Comparison of ENCODE assay signal across 25 mouse cellular contexts in the genomic region with DNA sequence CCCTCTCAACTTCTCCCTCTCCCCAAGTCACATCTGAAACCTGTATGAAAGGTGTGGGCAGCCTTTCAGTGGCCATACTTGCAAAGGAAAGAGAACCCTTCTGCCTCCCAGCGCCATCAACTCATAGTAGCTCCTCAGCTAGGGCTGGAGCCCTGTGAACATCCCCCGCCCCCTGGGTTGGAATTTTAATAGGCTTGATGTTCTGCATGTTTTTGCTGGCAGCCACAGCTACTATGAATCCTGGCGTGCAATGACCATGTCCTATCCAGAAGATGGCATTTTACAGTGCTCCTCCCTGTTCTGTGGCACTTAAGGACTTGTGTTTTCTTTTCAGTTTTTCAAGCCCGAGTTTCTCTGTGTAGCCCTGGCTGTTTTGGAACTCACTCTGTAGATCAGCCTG.
DNase-seq lines count a peak whose midpoint lies in the region; ATAC-seq and TF ChIP-seq lines count a peak whose summit lies in the region.
"Had no signal": no experiment of that assay in that cellular context is flagged by ENCODE, and none has a peak within 500 bp of the region (broad histone marks: within the 10 kb centered on the region; RNA-seq: fewer than 3 reads in every experiment).

No protein-coding gene starts in this region.

- no peaks in the 10 kb centered on the region for H3K36me3 ChIP-seq in heart, embryonic 14.5 days (ENCODE audit: control insufficient read depth, insufficient read depth, low read length)
- no peaks in the 10 kb centered on the region for H3K36me3 ChIP-seq in heart, embryonic 10.5 days
- H3K36me3 ChIP-seq in kidney, adult 2 months (ENCODE audit: control insufficient read depth, insufficient read depth, low read length) = no peaks in the 10 kb centered on the region
- no peaks in the 10 kb centered on the region for H3K36me3 ChIP-seq in kidney, embryonic 16.5 days (ENCODE audit: insufficient read depth, low read length)
- H3K36me3 ChIP-seq: embryonic facial prominence, embryonic 12.5 days; forebrain, embryonic 15.5 days; limb, embryonic 12.5 days; liver, embryonic 15.5 days; midbrain, embryonic 15.5 days; stomach, embryonic 15.5 days had no signal

- H3K4me2 ChIP-seq in heart, embryonic 14.5 days (ENCODE audit: low read length) = no peak overlapping the region
- H3K4me2 ChIP-seq in kidney, embryonic 16.5 days (replicated peaks; ENCODE audit: low read depth, low read length) = no peak overlapping the region
- H3K4me2 ChIP-seq: embryonic facial prominence, embryonic 12.5 days; forebrain, embryonic 15.5 days; hindbrain, embryonic 14.5 days; limb, embryonic 12.5 days; liver, embryonic 15.5 days; lung, embryonic 14.5 days; midbrain, embryonic 15.5 days; stomach, embryonic 15.5 days had no signal

- POLR2A ChIA-PET in Patski (lab: Charles Lee) = interaction anchor here (0.5 kb wide), 1 partner anchor 249 kb away, joined by 3 read pairs; no protein-coding TSS in a partner anchor

- peaks cover 4 to 29% of the 10 kb centered on the region in 2 experiments for H3K4me1 ChIP-seq in heart, embryonic 14.5 days (ENCODE audit: control insufficient read depth in 2 of 2, insufficient read depth in 2 of 2, low read length in 2 of 2)
- peaks cover 18% of the 10 kb centered on the region; the same call in 1 of the 2 replicates for H3K4me1 ChIP-seq in heart, embryonic 10.5 days
- H3K4me1 ChIP-seq in kidney, adult 2 months (ENCODE audit: control insufficient read depth, insufficient read depth, low read length) = peaks cover 15% of the 10 kb centered on the region; the same call in 1 of the 2 replicates
- H3K4me1 ChIP-seq in kidney, embryonic 16.5 days (ENCODE audit: insufficient read depth, low read length) = no peaks in the 10 kb centered on the region
- H3K4me1 ChIP-seq: embryonic facial prominence, embryonic 12.5 days; forebrain, embryonic 15.5 days; limb, embryonic 12.5 days; midbrain, embryonic 15.5 days; stomach, embryonic 15.5 days had no signal

- no peak overlapping the region for H3K4me3 ChIP-seq in heart, embryonic 14.5 days (ENCODE audit: control insufficient read depth in 1 of 2, insufficient read depth in 1 of 2, low read depth in 1 of 2, low read length in 2 of 2)
- no peak overlapping the region for H3K4me3 ChIP-seq in heart, embryonic 10.5 days
- H3K4me3 ChIP-seq in kidney, adult 2 months (ENCODE audit: insufficient read depth, low read depth, low read length) = no peak overlapping the region
- H3K4me3 ChIP-seq in kidney, embryonic 16.5 days (ENCODE audit: low read length) = no peak overlapping the region
- H3K4me3 ChIP-seq: embryonic facial prominence, embryonic 12.5 days; forebrain, embryonic 15.5 days; limb, embryonic 12.5 days; liver, embryonic 15.5 days; midbrain, embryonic 15.5 days; stomach, embryonic 15.5 days had no signal

- H3K9me3 ChIP-seq in heart, embryonic 14.5 days (ENCODE audit: control insufficient read depth, low read length) = 0 out of 2 replicates have a peak, but pooled peaks cover 3% of the 10 kb centered on the region
- no peaks in the 10 kb centered on the region for H3K9me3 ChIP-seq in heart, embryonic 10.5 days
- no peaks in the 10 kb centered on the region for H3K9me3 ChIP-seq in kidney, embryonic 16.5 days (ENCODE audit: low read length)
- H3K9me3 ChIP-seq: embryonic facial prominence, embryonic 12.5 days; forebrain, embryonic 15.5 days; liver, embryonic 15.5 days; midbrain, embryonic 15.5 days had no signal

- TF ChIP-seq CTCF in kidney, adult 2 months (conservative IDR thresholded peaks at IDR 0.05; ENCODE audit: insufficient read depth, insufficient read length, low read depth, low read length) = no peak
- TF ChIP-seq CTCF in Patski (IDR thresholded peaks at IDR 0.05) = no peak

- H3K27ac ChIP-seq in heart, embryonic 14.5 days (replicated peaks in 1 of 2; ENCODE audit: control insufficient read depth in 1 of 2, insufficient read depth in 1 of 2, low read depth in 2 of 2, low read length in 2 of 2) = 0 out of 4 replicates have a peak overlapping the region, but pooled peaks have one; percentile 16 to 50
- H3K27ac ChIP-seq in heart, embryonic 10.5 days = no peak overlapping the region
- H3K27ac ChIP-seq in kidney, adult 2 months (ENCODE audit: insufficient read depth, low read depth, low read length) = no peak overlapping the region
- H3K27ac ChIP-seq in kidney, embryonic 16.5 days (ENCODE audit: low read length) = no peak overlapping the region
- H3K27ac ChIP-seq: embryonic facial prominence, embryonic 12.5 days; forebrain, embryonic 15.5 days; hindbrain, embryonic 14.5 days; limb, embryonic 12.5 days; liver, embryonic 15.5 days; midbrain, embryonic 15.5 days; stomach, embryonic 15.5 days had no signal

- in situ Hi-C loops in Patski (cut with MboI; ENCODE audit: low pct_unique_long_range_greater_than_20kb) = no loop called here

- H3K9ac ChIP-seq in heart, embryonic 14.5 days (ENCODE audit: low read length) = no peak overlapping the region
- no peak overlapping the region for H3K9ac ChIP-seq in kidney, embryonic 16.5 days (replicated peaks; ENCODE audit: low read length)
- H3K9ac ChIP-seq: embryonic facial prominence, embryonic 12.5 days; forebrain, embryonic 15.5 days; hindbrain, embryonic 14.5 days; limb, embryonic 12.5 days; liver, embryonic 15.5 days; lung, embryonic 14.5 days; midbrain, embryonic 15.5 days; stomach, embryonic 15.5 days had no signal

- TF ChIP-seq POLR2A in kidney, adult 2 months (IDR thresholded peaks at IDR 0.05; ENCODE audit: low read depth, low read length) = no peak

- CTCF ChIA-PET in Patski (lab: Charles Lee) = interaction anchor here (1.1 kb wide), 1 partner anchor 13 kb away, joined by 3 read pairs; no protein-coding TSS in a partner anchor

- ATAC-seq in heart, embryonic 14.5 days (ENCODE audit: insufficient number of reproducible peaks, insufficient read depth, low FRiP score, low read depth) = no peak
- ATAC-seq in kidney, embryonic 16.5 days (ENCODE audit: low FRiP score, low TSS enrichment) = no peak
- ATAC-seq in Patski = peak; percentile 47
- ATAC-seq: forebrain, embryonic 15.5 days; intestine, postnatal 0 days; midbrain, embryonic 15.5 days had no signal

- no peak for DNase-seq in heart, embryonic 10.5 days (ENCODE audit: low spot score)
- DNase-seq in kidney, adult 2 months = peak; percentile 36
- peak; percentile 61 for DNase-seq in Muller cell, postnatal 12 days (ENCODE audit: inconsistent ontology term)
- no peak for DNase-seq in Patski (ENCODE audit: low read depth, low spot score)
- no peak for DNase-seq in thymus, postnatal 0 days (ENCODE audit: low spot score)
- no peak for DNase-seq in layer of hippocampus, adult 9-11 months
- DNase-seq: adrenal gland, postnatal 25 days; B cell, adult 2 months; cerebellum, adult 11-12 months; cerebellum, adult 9-11 months; embryo, embryonic 11 days; lung, embryonic 14.5 days; lung, postnatal 14 days; right cerebral cortex, postnatal 25 days; thymus, postnatal 14 days had no signal

- WGBS in heart, embryonic 14.5 days = 50% methylated on average over 4 of the region's 4 CpGs
- WGBS in heart, embryonic 10.5 days = 72% methylated on average over 4 of the region's 4 CpGs
- 66% methylated on average over 4 of the region's 4 CpGs for WGBS in kidney, adult 2 months
- 80% methylated on average over 4 of the region's 4 CpGs for WGBS in kidney, embryonic 16.5 days

- H3K27me3 ChIP-seq in heart, embryonic 14.5 days (ENCODE audit: control insufficient read depth, insufficient read depth, low read length) = no peaks in the 10 kb centered on the region
- no peaks in the 10 kb centered on the region for H3K27me3 ChIP-seq in heart, embryonic 10.5 days (ENCODE audit: insufficient read depth, poor library complexity, severe bottlenecking)
- H3K27me3 ChIP-seq in kidney, adult 2 months (replicated peaks; ENCODE audit: control insufficient read depth, insufficient read depth, low read length) = no peaks in the 10 kb centered on the region
- no peaks in the 10 kb centered on the region for H3K27me3 ChIP-seq in kidney, embryonic 16.5 days (ENCODE audit: insufficient read depth, low read length)
- no peaks in the 10 kb centered on the region for H3K27me3 ChIP-seq in Patski
- H3K27me3 ChIP-seq: embryonic facial prominence, embryonic 12.5 days; forebrain, embryonic 15.5 days; limb, embryonic 12.5 days; liver, embryonic 15.5 days; midbrain, embryonic 15.5 days; stomach, embryonic 15.5 days had no signal

Comparison
In these comparisons a context has a peak if more than half of its experiments do, and no peak if none do; other contexts are left out.
1. H3K27ac ChIP-seq: peak in heart, embryonic 14.5 days (2 of 2); none in heart, embryonic 10.5 days (single experiment), kidney, adult 2 months (single experiment) and kidney, embryonic 16.5 days (single experiment).
2. DNase-seq: peak in kidney, adult 2 months (single experiment) and Muller cell, postnatal 12 days (single experiment); none in heart, embryonic 10.5 days (single experiment), Patski (single experiment), thymus, postnatal 0 days (single experiment) and layer of hippocampus, adult 9-11 months (single experiment).